Mouse (Mus musculus): ENCODE results near the gene Olfr624. TPM values are rescaled to one million over a fixed set of nuclear protein-coding genes. Genes with fewer than 3 reads are reported as not detected.
"Not testable (repeated sequence)": the region's sequence is repeated elsewhere in the genome, so short reads cannot be mapped to it uniquely, and the experiment has no call there.

The Olfr624 gene
- total RNA-seq (2021), result not detected
- long read RNA-seq, experiment 1, result 0 reads
- long read RNA-seq, experiment 2, result 0 reads

GRCm38 (mm10) chr7:103671091-103671490, at the start of gene Olfr624:
TSS of gene Olfr624 (minus strand) at chr7:103671191.
- DNase-seq, result no peak

GRCm38 (mm10) chr7:103716398-103716797, 45.4 kb upstream of the Olfr624 start:
- not testable (repeated sequence) for DNase-seq

- DNase-seq, result no peak
These were observed 43.4 kb upstream of the Olfr624 start, which contains the start of gene Olfr243 for GRCm38 (mm10) chr7:103714371-103714770. TSS of gene Olfr243 (plus strand) at chr7:103714671.

- no peak for DNase-seq
These were observed 41.0 kb upstream of the Olfr624 start for GRCm38 (mm10) chr7:103712024-103712423.

- no peak for DNase-seq
These were observed 28.5 kb upstream of the Olfr624 start for GRCm38 (mm10) chr7:103699469-103699868.

- no peak for DNase-seq
These were observed 11.4 kb upstream of the Olfr624 start, which contains the start of gene Olfr625-ps1 for GRCm38 (mm10) chr7:103682420-103682819. TSS of gene Olfr625-ps1 (plus strand) at chr7:103682720.

- DNase-seq, result no peak
These were observed 7.4 kb downstream of the Olfr624 start, which contains the start of gene Olfr623 for GRCm38 (mm10) chr7:103663598-103663997. TSS of gene Olfr623 (minus strand) at chr7:103663698.

- no peak for DNase-seq
These were observed 26.9 kb downstream of the Olfr624 start for GRCm38 (mm10) chr7:103644070-103644469.

- DNase-seq, result no peak
These were observed 28.4 kb downstream of the Olfr624 start, which contains the start of gene Olfr622 for GRCm38 (mm10) chr7:103642602-103643001. TSS of gene Olfr622 (minus strand) at chr7:103642702.

- no peak for DNase-seq
These were observed 34.2 kb downstream of the Olfr624 start for GRCm38 (mm10) chr7:103636795-103637194.

Other genes with a start within 250 kb of the Olfr624 start
- not detected for gene Olfr605, start 225.8 kb downstream of the Olfr624 start, total RNA-seq (2021)
- not detected for gene Olfr606, start 222.1 kb downstream of the Olfr624 start, total RNA-seq (2021)
- gene Olfr607, start 207.0 kb downstream of the Olfr624 start, total RNA-seq (2021), result not detected
- not detected for gene Olfr608, start 201.3 kb downstream of the Olfr624 start, total RNA-seq (2021)
- gene Olfr609, start 173.1 kb downstream of the Olfr624 start, total RNA-seq (2021), result not detected
- gene Olfr610, start 159.1 kb downstream of the Olfr624 start, total RNA-seq (2021), result not detected
- not detected for gene Olfr611, start 150.3 kb downstream of the Olfr624 start, total RNA-seq (2021)
- gene Olfr612, start 128.5 kb downstream of the Olfr624 start, total RNA-seq (2021), result not detected
- not detected for gene Olfr613, start 123.1 kb downstream of the Olfr624 start, total RNA-seq (2021)
- not detected for gene Olfr615, start 115.1 kb downstream of the Olfr624 start, total RNA-seq (2021)
- not detected for gene Olfr616, start 102.0 kb downstream of the Olfr624 start, total RNA-seq (2021)
- not detected for gene Olfr617, start 98.1 kb downstream of the Olfr624 start, total RNA-seq (2021)
- not detected for gene Olfr618, start 81.1 kb downstream of the Olfr624 start, total RNA-seq (2021)
- gene Olfr619, start 70.6 kb downstream of the Olfr624 start, total RNA-seq (2021), result not detected
- not detected for gene Olfr620, start 58.7 kb downstream of the Olfr624 start, total RNA-seq (2021)
- gene Olfr622, start 28.5 kb downstream of the Olfr624 start, total RNA-seq (2021), result not detected
- not detected for gene Olfr623, start 7.5 kb downstream of the Olfr624 start, total RNA-seq (2021)
- gene Olfr625-ps1, start 11.5 kb upstream of the Olfr624 start, total RNA-seq (2021), result not detected
- gene Olfr243, start 43.5 kb upstream of the Olfr624 start, total RNA-seq (2021), result not detected
- not detected for gene Olfr628, start 59.2 kb upstream of the Olfr624 start, total RNA-seq (2021)
- not detected for gene Olfr629, start 73.8 kb upstream of the Olfr624 start, total RNA-seq (2021)
- gene Olfr630, start 86.1 kb upstream of the Olfr624 start, total RNA-seq (2021), result not detected
- not detected for gene Olfr69, start 100.4 kb upstream of the Olfr624 start, total RNA-seq (2021)
- gene Olfr68, start 108.5 kb upstream of the Olfr624 start, total RNA-seq (2021), result not detected
- gene Olfr67, start 120.6 kb upstream of the Olfr624 start, total RNA-seq (2021), result not detected
- 100 to 1,000 TPM in 1 of 2 experiments, 10 to 100 TPM in 1; 60.5 to 281 TPM for gene Hbb-bt, start 142.8 kb upstream of the Olfr624 start, total RNA-seq (2021)
- 1,000 to 10,000 TPM in 1 of 2 experiments, 100 to 1,000 TPM in 1; 504 to 2,205 TPM for gene Hbb-bs, start 156.9 kb upstream of the Olfr624 start, total RNA-seq (2021)
- gene Hbb-bh2, start 169.3 kb upstream of the Olfr624 start, total RNA-seq (2021), result not detected
- not detected for gene Hbb-bh1, start 172.0 kb upstream of the Olfr624 start, total RNA-seq (2021)
- gene Hbb-y, start 182.0 kb upstream of the Olfr624 start, total RNA-seq (2021), result not detected
- not detected for gene Olfr66, start 215.1 kb upstream of the Olfr624 start, total RNA-seq (2021)
- gene Olfr64, start 223.3 kb upstream of the Olfr624 start, total RNA-seq (2021), result not detected
- gene Olfr65, start 232.3 kb upstream of the Olfr624 start, total RNA-seq (2021), result not detected